Mouse (Mus musculus): ENCODE data around the gene Ccer2. TPM values are rescaled to one million over a fixed set of nuclear protein-coding genes. Genes with fewer than 3 reads are reported as not detected.

Ccer2 gene
- polyA plus RNA-seq, 2 experiments = 0.24 TPM; not detected in 1

DNA sequence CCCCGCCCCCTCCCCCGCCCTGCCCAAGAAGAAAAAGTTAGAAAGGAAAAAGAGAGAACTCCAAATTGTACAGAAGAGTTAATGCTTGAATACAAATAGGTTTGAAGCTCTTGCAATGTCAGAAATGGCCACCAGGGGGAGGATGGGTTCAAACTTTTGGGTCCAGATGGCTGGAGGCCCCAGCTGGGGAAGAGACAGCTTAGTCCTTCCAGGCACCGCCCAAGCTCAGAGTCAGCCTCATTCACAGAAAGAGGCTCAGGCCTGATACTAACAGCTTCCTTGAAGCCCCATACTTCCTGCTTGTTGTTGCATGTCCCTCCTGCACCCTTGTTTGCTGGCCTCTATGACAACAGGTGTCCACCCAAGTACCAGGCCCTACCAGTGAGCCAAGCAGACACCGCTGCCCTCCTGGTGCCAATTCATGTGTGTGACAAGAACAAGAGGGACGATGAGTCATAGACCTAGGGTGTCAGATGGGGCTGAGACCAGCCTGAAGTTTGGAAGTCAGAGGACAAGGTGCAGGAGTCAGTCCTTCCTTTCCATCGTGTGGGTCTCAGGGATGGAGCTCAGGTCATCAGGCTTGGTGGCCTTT, 24.2 kb downstream of the Ccer2 start:
- WGBS = 44% methylated on average over 6 of the region's 6 CpGs
- DNase-seq (ENCODE audit: low spot score) (peak; percentile 94), ATAC-seq (ENCODE audit: low FRiP score, low read depth) (peak; percentile 53)
- Histone ChIP-seq H3K4me1 (ENCODE audit: control insufficient read depth, insufficient read depth, low read length) (peaks cover 6% of the 10 kb centered on the region; the same call in 1 of the 2 replicates), H3K4me2 (replicated peaks; ENCODE audit: low read depth, low read length, severe bottlenecking) (no peak overlapping the region), H3K27ac (replicated peaks; ENCODE audit: low read depth, low read length) (no peak overlapping the region), H3K4me3 (replicated peaks; ENCODE audit: low read length) (no peak overlapping the region), H3K36me3 (ENCODE audit: control insufficient read depth, insufficient read depth, low read length) (peaks cover 51% of the 10 kb centered on the region), H3K9ac (ENCODE audit: low read depth, low read length, severe bottlenecking) (no peak overlapping the region), H3K9me3 (ENCODE audit: control insufficient read depth, low read length) (no peaks in the 10 kb centered on the region), H3K27me3 (ENCODE audit: control insufficient read depth, insufficient read depth, low read length) (no peaks in the 10 kb centered on the region)
- no peak for TF ChIP-seq POLR2A (IDR thresholded peaks at IDR 0.05; ENCODE audit: borderline replicate concordance, extremely low read depth, insufficient read depth, insufficient read length)

DNA sequence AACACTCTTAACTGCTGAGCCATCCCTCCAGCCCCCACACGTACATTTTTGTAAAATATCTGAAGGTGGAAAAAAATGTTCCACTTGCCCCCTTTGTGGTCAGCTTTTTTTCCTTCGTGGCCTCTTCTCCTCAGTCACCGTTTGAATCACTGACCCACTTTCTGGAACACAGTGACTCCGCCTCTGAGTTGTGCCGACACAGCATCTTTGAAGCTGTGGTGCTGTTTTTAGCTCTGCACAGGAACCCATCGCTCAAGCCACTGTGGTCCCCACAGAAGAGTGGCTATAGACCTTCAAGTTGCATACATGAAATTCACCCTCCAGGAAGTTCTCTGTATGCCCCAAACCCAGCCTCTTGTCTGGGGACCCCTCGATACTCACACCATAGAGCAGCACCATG, 24.9 kb downstream of the Ccer2 start:
- Histone ChIP-seq H3K27ac (replicated peaks; ENCODE audit: low read depth, low read length) (no peak overlapping the region), H3K4me2 (replicated peaks; ENCODE audit: low read depth, low read length, severe bottlenecking) (no peak overlapping the region), H3K9me3 (ENCODE audit: control insufficient read depth, low read length) (no peaks in the 10 kb centered on the region), H3K4me1 (ENCODE audit: control insufficient read depth, insufficient read depth, low read length) (peaks cover 6% of the 10 kb centered on the region; the same call in 1 of the 2 replicates), H3K4me3 (replicated peaks; ENCODE audit: low read length) (no peak overlapping the region), H3K27me3 (ENCODE audit: control insufficient read depth, insufficient read depth, low read length) (no peaks in the 10 kb centered on the region), H3K9ac (ENCODE audit: low read depth, low read length, severe bottlenecking) (no peak overlapping the region), H3K36me3 (ENCODE audit: control insufficient read depth, insufficient read depth, low read length) (peaks cover 52% of the 10 kb centered on the region)
- ATAC-seq (ENCODE audit: low FRiP score, low read depth) (no peak), DNase-seq (ENCODE audit: low spot score) (no peak)
- TF ChIP-seq POLR2A (IDR thresholded peaks at IDR 0.05; ENCODE audit: borderline replicate concordance, extremely low read depth, insufficient read depth, insufficient read length) = no peak
- whole genome bisulfite sequencing = 75% methylated on average over 7 of the region's 7 CpGs

DNA sequence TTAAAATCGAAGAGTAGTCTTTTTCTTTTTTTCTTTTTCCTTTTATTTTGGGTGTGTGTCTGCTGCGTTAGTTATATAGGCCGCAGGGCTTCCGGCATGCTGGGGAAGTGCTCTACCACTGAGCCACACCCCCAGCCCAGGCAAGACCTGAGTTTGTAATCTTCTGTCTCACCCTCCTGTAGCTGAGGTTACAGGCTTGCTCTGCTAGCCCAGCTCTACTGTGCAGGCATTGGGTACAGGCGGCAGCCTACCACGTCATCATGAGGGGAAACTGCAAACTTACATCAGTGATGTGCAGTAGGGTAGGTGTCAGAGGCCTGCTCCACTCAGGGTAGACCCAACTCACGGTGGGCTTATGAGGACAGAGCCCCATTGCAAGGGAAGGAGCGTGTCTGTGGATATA, 25.3 kb downstream of the Ccer2 start:
- no peak overlapping the region for H3K27ac ChIP-seq (replicated peaks; ENCODE audit: low read depth, low read length)
- 90% methylated on average over 8 of the region's 8 CpGs for WGBS
- H3K4me1 ChIP-seq (ENCODE audit: control insufficient read depth, insufficient read depth, low read length) = peaks cover 6% of the 10 kb centered on the region; the same call in 1 of the 2 replicates
- H3K27me3 ChIP-seq (ENCODE audit: control insufficient read depth, insufficient read depth, low read length) = no peaks in the 10 kb centered on the region
- no peak for TF ChIP-seq POLR2A (IDR thresholded peaks at IDR 0.05; ENCODE audit: borderline replicate concordance, extremely low read depth, insufficient read depth, insufficient read length)
- DNase-seq (ENCODE audit: low spot score) (no peak), ATAC-seq (ENCODE audit: low FRiP score, low read depth) (no peak)
- no peaks in the 10 kb centered on the region for H3K9me3 ChIP-seq (ENCODE audit: control insufficient read depth, low read length)
- H3K4me3 ChIP-seq (replicated peaks; ENCODE audit: low read length) = no peak overlapping the region
- H3K9ac ChIP-seq (ENCODE audit: low read depth, low read length, severe bottlenecking) = no peak overlapping the region; the same call in 1 of the 2 replicates
- no peak overlapping the region for H3K4me2 ChIP-seq (replicated peaks; ENCODE audit: low read depth, low read length, severe bottlenecking)
- peaks cover 49% of the 10 kb centered on the region for H3K36me3 ChIP-seq (ENCODE audit: control insufficient read depth, insufficient read depth, low read length)

DNA sequence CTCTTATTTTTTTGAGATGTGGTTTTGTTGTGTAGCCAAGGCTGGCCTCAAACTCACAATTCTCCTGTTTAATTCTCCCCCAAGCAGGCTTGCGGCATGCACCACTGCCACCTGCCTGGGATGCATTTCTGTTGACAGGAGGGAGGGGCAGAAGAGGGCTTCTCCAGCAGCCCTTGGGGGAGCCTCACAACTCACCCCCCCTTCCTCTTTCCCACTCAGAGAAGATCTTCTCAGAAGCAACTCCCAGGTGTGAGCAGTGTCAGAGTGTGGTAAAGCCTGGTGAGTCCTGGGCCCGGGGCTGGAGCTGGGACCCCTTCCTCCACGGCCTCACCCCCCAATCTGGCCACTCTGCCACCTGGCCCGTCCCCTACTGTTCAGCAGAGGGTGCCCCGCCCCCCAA, 29.2 kb downstream of the Ccer2 start:
- Histone ChIP-seq H3K27me3 (ENCODE audit: control insufficient read depth, insufficient read depth, low read length) (no peaks in the 10 kb centered on the region), H3K9me3 (ENCODE audit: control insufficient read depth, low read length) (no peaks in the 10 kb centered on the region), H3K4me2 (replicated peaks; ENCODE audit: low read depth, low read length, severe bottlenecking) (no peak overlapping the region), H3K36me3 (ENCODE audit: control insufficient read depth, insufficient read depth, low read length) (peaks cover 45% of the 10 kb centered on the region), H3K4me3 (replicated peaks; ENCODE audit: low read length) (no peak overlapping the region), H3K9ac (ENCODE audit: low read depth, low read length, severe bottlenecking) (no peak overlapping the region), H3K4me1 (ENCODE audit: control insufficient read depth, insufficient read depth, low read length) (peaks cover 13% of the 10 kb centered on the region), H3K27ac (replicated peaks; ENCODE audit: low read depth, low read length) (no peak overlapping the region)
- no peak for DNase-seq (ENCODE audit: low spot score)
- ATAC-seq (ENCODE audit: low FRiP score, low read depth) = no peak
- no peak for TF ChIP-seq POLR2A (IDR thresholded peaks at IDR 0.05; ENCODE audit: borderline replicate concordance, extremely low read depth, insufficient read depth, insufficient read length)
- 72% methylated on average over 5 of the region's 5 CpGs for WGBS

DNA sequence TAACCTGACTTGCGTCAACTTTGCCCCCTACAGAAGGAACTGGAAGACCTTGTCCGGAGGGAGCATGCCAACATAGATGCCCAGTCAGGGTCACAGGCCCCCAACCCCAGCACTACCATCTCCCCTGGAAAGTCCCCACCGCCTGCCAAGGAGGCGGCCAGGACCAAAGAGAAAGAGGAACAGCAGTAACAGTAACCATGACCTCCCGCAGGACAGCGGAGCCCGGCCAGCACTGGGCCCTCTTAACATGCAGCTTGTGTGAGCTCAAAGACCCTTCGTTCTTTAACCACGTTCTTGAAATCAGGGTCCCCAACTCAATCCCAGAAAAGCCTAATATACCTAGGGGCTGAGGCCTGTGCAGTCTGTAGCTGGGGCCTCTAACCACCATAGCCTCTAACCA, 31.9 kb downstream of the Ccer2 start:
- H3K9ac ChIP-seq (ENCODE audit: low read depth, low read length, severe bottlenecking) = no peak overlapping the region
- no peaks in the 10 kb centered on the region for H3K9me3 ChIP-seq (ENCODE audit: control insufficient read depth, low read length)
- H3K27me3 ChIP-seq (ENCODE audit: control insufficient read depth, insufficient read depth, low read length) = no peaks in the 10 kb centered on the region
- DNase-seq (ENCODE audit: low spot score) (no peak), ATAC-seq (ENCODE audit: low FRiP score, low read depth) (no peak)
- no peak for TF ChIP-seq POLR2A (IDR thresholded peaks at IDR 0.05; ENCODE audit: borderline replicate concordance, extremely low read depth, insufficient read depth, insufficient read length)
- no peak overlapping the region for H3K27ac ChIP-seq (replicated peaks; ENCODE audit: low read depth, low read length)
- no peak overlapping the region for H3K4me3 ChIP-seq (replicated peaks; ENCODE audit: low read length)
- H3K4me2 ChIP-seq (replicated peaks; ENCODE audit: low read depth, low read length, severe bottlenecking) = no peak overlapping the region
- 92% methylated on average over 8 of the region's 9 CpGs for WGBS
- H3K36me3 ChIP-seq (ENCODE audit: control insufficient read depth, insufficient read depth, low read length) = peaks cover 40% of the 10 kb centered on the region
- H3K4me1 ChIP-seq (ENCODE audit: control insufficient read depth, insufficient read depth, low read length) = peaks cover 8% of the 10 kb centered on the region
